Mouse (Mus musculus): ENCODE measurements around the gene Rere. TPM values are rescaled to one million over a fixed set of nuclear protein-coding genes. Genes with fewer than 3 reads are reported as not detected.
A peak's percentile ranks its signal among the peaks of the same experiment; 100 is the strongest.
"Not testable (repeated sequence)": the region's sequence is repeated elsewhere in the genome, so short reads cannot be mapped to it uniquely, and the experiment has no call there.

The Rere gene
- total and polyA plus RNA-seq, 2 experiments from 2014 or later = 18.9 to 31.3 TPM

DNA sequence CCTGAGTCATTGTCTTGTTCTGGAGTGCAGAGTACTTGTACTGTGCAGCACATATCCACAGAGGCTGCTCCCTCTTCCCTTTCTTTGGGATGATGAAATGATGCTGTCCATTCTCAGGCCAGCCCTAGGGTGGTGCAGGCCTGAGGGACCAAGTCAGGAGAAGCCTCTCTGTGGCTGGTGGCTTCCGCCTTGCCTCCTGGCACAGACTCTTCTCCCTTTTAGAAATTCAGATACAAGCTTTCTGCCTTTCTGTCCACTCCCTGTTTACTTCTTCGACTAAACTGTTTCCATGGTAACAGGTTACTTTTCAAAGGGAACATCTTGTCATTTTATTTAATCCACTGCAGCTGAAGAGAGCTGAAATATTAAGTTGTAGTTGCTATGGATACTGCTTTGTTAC lies 214.1 kb downstream of the Rere start:
- H3K4me3 ChIP-seq (ENCODE audit: low read depth, low read length) = no peak overlapping the region
- H3K4me2 ChIP-seq (ENCODE audit: low read depth) = no peak overlapping the region
- 34% methylated on average over 2 of the region's 2 CpGs for WGBS
- H3K9me3 ChIP-seq (ENCODE audit: low read length) = no peaks in the 10 kb centered on the region
- no peak for DNase-seq
- no peak for TF ChIP-seq CTCF (IDR thresholded peaks at IDR 0.05; ENCODE audit: low read depth)
- H3K27ac ChIP-seq (ENCODE audit: low read depth, low read length) = peak overlapping the region; percentile 57; the same call in 1 of the 2 replicates
- ATAC-seq = peak; percentile 47; the same call in 1 of the 2 replicates
- H3K27me3 ChIP-seq (ENCODE audit: insufficient read depth, low read length) = no peaks in the 10 kb centered on the region
- peaks cover 11% of the 10 kb centered on the region; the same call in 1 of the 2 replicates for H3K4me1 ChIP-seq (ENCODE audit: insufficient read depth)
- H3K36me3 ChIP-seq (ENCODE audit: insufficient read depth) = no peaks in the 10 kb centered on the region
- H3K9ac ChIP-seq = no peak overlapping the region

DNA sequence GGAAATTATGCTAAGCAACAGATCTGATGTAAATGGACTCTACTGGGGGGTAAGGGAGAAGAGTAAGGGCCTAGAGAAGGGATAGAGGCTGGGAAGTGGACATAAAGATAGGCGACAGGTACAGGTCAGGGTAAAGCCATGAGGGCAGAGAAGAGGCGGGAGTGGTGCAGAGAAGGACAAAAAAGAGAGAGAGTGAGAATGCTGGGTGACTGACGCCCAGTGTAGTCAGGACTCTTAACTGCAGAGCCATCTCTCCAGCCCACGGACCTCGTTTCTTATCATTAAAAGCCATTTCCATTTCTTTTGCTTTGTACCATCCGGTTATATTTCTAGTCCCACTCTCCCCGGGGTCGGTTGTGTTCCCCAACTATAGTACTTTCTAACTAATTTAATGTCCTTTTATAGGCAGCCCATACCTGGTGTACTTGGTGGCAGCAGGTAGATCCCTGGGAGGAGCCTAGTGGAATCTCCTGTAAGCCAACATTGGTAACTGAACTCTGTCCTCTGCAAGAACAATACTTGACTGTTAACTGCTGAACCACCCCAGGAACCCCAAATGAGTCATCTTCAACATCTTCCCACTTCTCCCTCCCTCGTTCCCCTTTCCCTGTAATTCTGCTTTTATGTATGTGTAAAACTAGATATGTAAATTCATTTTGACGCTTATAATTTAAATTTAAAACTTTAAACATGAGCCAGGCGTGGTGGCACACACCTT lies 223.0 kb downstream of the Rere start:
- ATAC-seq = no peak
- H3K4me2 ChIP-seq (ENCODE audit: low read depth) = no peak overlapping the region

DNA sequence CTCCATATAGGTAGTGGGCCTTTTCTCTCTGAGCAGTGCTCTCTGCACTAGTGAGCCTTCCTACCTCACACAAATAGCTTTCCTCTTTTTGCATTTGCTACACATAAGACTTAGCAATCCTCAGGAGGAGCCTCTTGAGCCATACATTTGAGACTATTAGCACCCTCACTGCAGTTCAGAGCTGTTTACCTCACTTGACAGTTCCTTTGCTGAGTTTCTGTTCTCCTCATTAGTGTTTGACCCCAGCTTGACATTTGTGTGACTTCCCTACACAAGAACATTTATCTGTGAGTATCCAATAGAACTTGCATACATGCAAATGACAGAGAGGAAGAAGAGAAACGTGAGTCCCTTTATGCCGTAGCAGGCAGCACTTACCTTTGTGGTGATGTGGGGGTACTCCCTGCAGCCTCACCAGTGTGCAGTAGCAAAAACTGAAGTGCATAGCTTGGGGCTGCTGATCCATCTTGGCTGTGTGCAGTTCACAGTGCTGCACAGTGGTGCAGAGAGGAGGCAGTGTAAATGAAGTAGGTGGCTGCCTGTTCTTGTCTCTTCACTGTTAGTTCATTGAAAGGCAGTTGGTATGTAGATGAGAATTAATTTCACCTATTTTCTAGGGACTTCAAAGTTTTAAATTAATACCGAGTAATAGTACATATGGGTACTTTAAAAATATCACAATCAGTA lies 227.7 kb downstream of the Rere start:
- Histone ChIP-seq H3K4me2 (ENCODE audit: low read depth) (no peak overlapping the region), H3K4me3 (ENCODE audit: low read depth, low read length) (no peak overlapping the region), H3K27ac (ENCODE audit: low read depth, low read length) (no peak overlapping the region), H3K36me3 (ENCODE audit: insufficient read depth) (peaks cover 24% of the 10 kb centered on the region), H3K9ac (no peak overlapping the region), H3K27me3 (ENCODE audit: insufficient read depth, low read length) (no peaks in the 10 kb centered on the region), H3K9me3 (ENCODE audit: low read length) (no peaks in the 10 kb centered on the region), H3K4me1 (ENCODE audit: insufficient read depth) (no peaks in the 10 kb centered on the region)
- DNase-seq (no peak), ATAC-seq (no peak)
- no peak for TF ChIP-seq CTCF (IDR thresholded peaks at IDR 0.05; ENCODE audit: low read depth)
- 84% methylated on average over 3 of the region's 3 CpGs for WGBS

More for the DNA sequence above, 223.0 kb downstream of the Rere start:
- 95% methylated on average over 11 of the region's 11 CpGs for WGBS
- H3K27ac ChIP-seq (ENCODE audit: low read depth, low read length) = no peak overlapping the region
- TF ChIP-seq CTCF (IDR thresholded peaks at IDR 0.05; ENCODE audit: low read depth) = no peak
- H3K9me3 ChIP-seq (ENCODE audit: low read length) = no peaks in the 10 kb centered on the region
- no peak for DNase-seq
- no peak overlapping the region for H3K9ac ChIP-seq
- H3K4me3 ChIP-seq (ENCODE audit: low read depth, low read length) = no peak overlapping the region
- H3K36me3 ChIP-seq (ENCODE audit: insufficient read depth) = peaks cover 17% of the 10 kb centered on the region
- no peaks in the 10 kb centered on the region for H3K4me1 ChIP-seq (ENCODE audit: insufficient read depth)
- H3K27me3 ChIP-seq (ENCODE audit: insufficient read depth, low read length) = no peaks in the 10 kb centered on the region

DNA sequence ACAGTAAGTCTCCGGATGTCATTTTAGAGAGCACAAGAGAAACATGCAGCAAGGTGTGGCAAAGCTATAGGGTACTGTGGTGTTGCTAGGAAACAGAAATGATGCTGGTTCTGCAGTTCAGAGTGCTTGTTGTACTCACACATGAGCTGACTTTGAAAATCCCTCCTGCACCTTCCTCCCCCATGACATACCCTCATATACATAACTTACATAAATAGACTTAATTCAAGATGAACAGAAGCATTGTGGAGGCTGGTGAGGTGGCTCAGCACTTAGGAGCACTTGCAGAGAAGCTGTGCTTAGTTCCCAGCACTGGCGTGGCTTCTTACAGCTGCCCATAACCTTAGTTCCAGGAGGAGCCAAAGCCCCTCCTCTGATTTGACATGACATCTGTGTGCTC lies 228.6 kb downstream of the Rere start:
- TF ChIP-seq CTCF (IDR thresholded peaks at IDR 0.05; ENCODE audit: low read depth) = no peak
- Histone ChIP-seq H3K27me3 (ENCODE audit: insufficient read depth, low read length) (no peaks in the 10 kb centered on the region), H3K4me2 (ENCODE audit: low read depth) (no peak overlapping the region), H3K4me3 (ENCODE audit: low read depth, low read length) (no peak overlapping the region), H3K27ac (ENCODE audit: low read depth, low read length) (no peak overlapping the region), H3K4me1 (ENCODE audit: insufficient read depth) (no peaks in the 10 kb centered on the region), H3K36me3 (ENCODE audit: insufficient read depth) (peaks cover 24% of the 10 kb centered on the region), H3K9ac (no peak overlapping the region), H3K9me3 (ENCODE audit: low read length) (no peaks in the 10 kb centered on the region)
- no peak for DNase-seq
- WGBS = 89% methylated on average over 2 of the region's 2 CpGs
- ATAC-seq = no peak

DNA sequence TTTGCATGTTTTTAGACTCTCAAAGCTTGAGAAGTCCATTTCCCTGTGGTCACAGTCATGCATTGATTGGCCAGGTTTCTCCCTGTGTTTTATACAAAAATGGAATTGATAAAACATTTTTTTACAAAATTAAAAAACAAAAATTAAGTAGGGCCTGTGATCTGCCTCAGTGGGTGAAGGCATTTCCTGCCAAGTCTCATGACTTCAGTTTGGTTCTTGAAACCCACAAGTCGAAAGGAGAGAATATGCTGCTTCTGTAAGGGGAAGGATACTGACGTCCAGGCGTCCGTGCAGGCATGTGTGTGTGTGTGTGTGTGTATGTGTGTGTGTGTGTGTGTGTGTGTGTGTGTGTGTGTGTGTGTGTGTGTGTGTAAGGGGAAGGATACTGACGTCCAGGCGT lies 231.9 kb downstream of the Rere start:
- not testable (repeated sequence) for ATAC-seq; H3K4me1 ChIP-seq (ENCODE audit: insufficient read depth); H3K9me3 ChIP-seq (ENCODE audit: low read length); H3K4me2 ChIP-seq (ENCODE audit: low read depth); H3K4me3 ChIP-seq (ENCODE audit: low read depth, low read length); H3K27me3 ChIP-seq (ENCODE audit: insufficient read depth, low read length); DNase-seq; H3K27ac ChIP-seq (ENCODE audit: low read depth, low read length); H3K9ac ChIP-seq
- H3K36me3 ChIP-seq (ENCODE audit: insufficient read depth) = peaks cover 24% of the 10 kb centered on the region
- WGBS = 92% methylated on average over 4 of the region's 6 CpGs

DNA sequence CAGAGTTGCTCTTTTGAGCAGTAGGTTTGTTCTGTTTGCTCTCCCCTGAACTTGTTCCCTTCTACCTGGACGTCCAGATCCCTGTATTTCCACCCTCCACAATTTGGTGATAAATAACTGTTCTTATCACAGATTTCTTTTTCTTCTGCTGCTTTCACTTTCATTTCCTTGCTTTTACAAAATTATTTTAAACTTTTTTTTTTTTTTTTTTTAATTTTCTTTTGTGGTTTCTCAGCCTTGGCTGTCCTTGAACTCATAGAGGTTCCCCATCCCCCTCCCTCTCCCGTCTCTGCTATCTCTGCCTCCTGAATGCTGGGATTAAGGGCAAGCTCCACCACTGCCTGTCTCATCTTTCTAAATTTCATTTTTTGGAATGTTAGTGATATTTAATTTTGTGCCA lies 234.8 kb downstream of the Rere start:
- no peak for TF ChIP-seq CTCF (IDR thresholded peaks at IDR 0.05; ENCODE audit: low read depth)
- Histone ChIP-seq H3K27ac (ENCODE audit: low read depth, low read length) (no peak overlapping the region), H3K36me3 (ENCODE audit: insufficient read depth) (no peaks in the 10 kb centered on the region), H3K4me2 (ENCODE audit: low read depth) (no peak overlapping the region), H3K27me3 (ENCODE audit: insufficient read depth, low read length) (no peaks in the 10 kb centered on the region), H3K4me1 (ENCODE audit: insufficient read depth) (no peaks in the 10 kb centered on the region; the same call in 1 of the 2 replicates), H3K9me3 (ENCODE audit: low read length) (no peaks in the 10 kb centered on the region), H3K4me3 (ENCODE audit: low read depth, low read length) (no peak overlapping the region), H3K9ac (no peak overlapping the region)
- DNase-seq (no peak), ATAC-seq (no peak)
- 76% methylated on average over 2 of the region's 2 CpGs for WGBS

DNA sequence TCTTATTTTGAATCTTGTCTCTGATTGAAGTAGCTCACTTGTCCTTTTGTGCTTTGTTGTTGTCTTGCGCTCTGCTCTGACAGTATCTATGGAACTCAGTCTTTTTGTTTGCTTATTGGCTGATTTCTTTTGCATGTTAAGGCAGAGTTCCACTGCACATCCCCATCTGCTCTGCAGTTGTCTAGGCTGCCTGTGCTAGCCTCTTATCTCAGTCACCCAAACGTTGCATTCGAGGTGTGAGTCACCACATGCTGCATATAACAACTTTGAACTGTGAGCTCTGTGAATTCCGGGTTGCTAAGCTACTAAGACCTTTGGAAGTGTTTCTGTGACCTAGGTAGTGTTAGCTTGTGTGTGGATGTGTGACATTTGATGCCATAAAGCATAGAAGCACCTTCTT lies 235.9 kb downstream of the Rere start:
- no peak overlapping the region for H3K9ac ChIP-seq
- H3K4me2 ChIP-seq (ENCODE audit: low read depth) = no peak overlapping the region
- DNase-seq (peak; percentile 14), ATAC-seq (peak; percentile 51; the same call in 1 of the 2 replicates)
- H3K9me3 ChIP-seq (ENCODE audit: low read length) = no peaks in the 10 kb centered on the region
- H3K4me3 ChIP-seq (ENCODE audit: low read depth, low read length) = no peak overlapping the region
- no peaks in the 10 kb centered on the region for H3K36me3 ChIP-seq (ENCODE audit: insufficient read depth)
- H3K4me1 ChIP-seq (ENCODE audit: insufficient read depth) = no peaks in the 10 kb centered on the region; the same call in 1 of the 2 replicates
- no peaks in the 10 kb centered on the region for H3K27me3 ChIP-seq (ENCODE audit: insufficient read depth, low read length)
- H3K27ac ChIP-seq (ENCODE audit: low read depth, low read length) = peak overlapping the region; percentile 47
- TF ChIP-seq CTCF (IDR thresholded peaks at IDR 0.05; ENCODE audit: low read depth) = no peak
- WGBS = 31% methylated on average over 4 of the region's 4 CpGs
